Mouse (Mus musculus) E14TG2a.4 (cell line): ENCODE results near the gene 2410137M14Rik.

Experiments
- CTCF ChIP-seq: conservative IDR thresholded peaks from 2 replicates; pipeline ENCODE4 v1.5.1; 2014; ENCODE audit warnings: low read length
- NANOG ChIP-seq: IDR thresholded peaks from 2 replicates; pipeline ENCODE4 v1.6.1; 2014; ENCODE audit warnings: borderline replicate concordance, low read length, mixed read lengths

DNA sequence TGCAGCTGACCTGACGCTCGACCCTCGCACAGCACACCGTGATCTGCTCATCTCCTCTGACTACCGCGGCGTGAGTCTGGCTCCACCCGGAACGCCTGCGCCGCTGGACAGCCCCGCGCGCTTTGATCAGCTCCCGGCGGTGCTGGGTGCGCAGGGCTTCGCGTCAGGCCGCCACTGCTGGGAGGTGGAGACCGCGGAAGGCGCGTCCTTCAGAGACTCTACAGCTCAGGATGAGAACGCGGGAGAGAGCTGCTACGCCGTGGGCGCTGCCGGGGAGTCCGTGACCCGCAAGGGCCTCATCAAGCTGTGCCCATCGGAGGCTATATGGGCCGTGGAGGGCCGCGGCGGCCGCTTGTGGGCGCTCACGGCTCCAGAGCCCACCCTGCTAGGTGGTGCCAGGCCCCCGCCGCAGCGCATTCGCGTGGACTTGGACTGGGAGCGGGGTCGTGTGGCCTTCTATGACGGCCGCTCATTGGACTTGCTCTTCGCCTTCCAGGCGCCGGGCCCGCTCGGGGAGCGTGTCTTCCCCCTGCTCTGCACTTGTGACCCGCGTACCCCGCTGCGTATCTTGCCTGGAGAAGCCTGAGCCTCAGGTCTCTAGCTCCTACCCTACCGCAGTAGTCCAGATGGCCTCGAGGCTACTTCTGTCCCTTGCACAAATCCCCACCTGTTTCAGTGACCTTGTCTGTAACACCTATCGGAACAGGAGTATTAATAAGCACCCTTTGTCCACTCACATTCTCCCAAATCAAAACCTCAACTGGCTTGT, 33.8 kb downstream of the 2410137M14Rik start:
- TF ChIP-seq CTCF (no peak), NANOG (no peak)
